In the genomic region with DNA sequence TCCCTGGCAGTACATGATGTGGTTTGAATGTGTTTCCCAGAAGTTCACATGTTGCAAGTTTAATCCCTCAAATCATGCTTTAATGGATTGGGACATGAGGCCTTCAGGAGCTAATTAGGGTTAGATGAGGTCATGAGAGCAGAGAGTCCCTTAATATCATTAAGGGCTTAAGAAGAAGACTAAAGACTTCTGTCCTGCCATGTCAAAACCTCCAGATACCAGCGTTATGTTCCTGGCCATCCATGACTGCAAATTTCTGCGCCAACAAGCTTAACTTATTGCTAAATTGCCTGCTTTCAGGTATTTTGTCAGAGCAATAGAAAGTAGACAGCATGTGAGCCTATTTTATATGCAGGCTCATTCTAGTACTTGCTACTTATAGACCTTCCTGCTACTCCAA, we compare ENCODE assay signal across 22 mouse cellular contexts.
"Had no signal": no experiment of that assay in that cellular context is flagged by ENCODE, and none has a peak within 500 bp of the region (broad histone marks: within the 10 kb centered on the region; RNA-seq: fewer than 3 reads in every experiment).

No protein-coding gene starts in this region.

- DNase-seq: heart, postnatal 10 days; heart, postnatal 14 days; heart, postnatal 36 days; heart, postnatal 4 days; kidney, adult 11 months; kidney, adult 18-20 months; kidney, adult 2 months; kidney, adult 8-10 months; kidney, adult 9 months; kidney, postnatal 10 days; kidney, postnatal 14 days; kidney, postnatal 25 days; kidney, postnatal 36 days; kidney, postnatal 4 days; layer of hippocampus, adult 9-11 months; layer of hippocampus, postnatal 36 days had no signal

- ATAC-seq: hindbrain, embryonic 16.5 days; hindbrain, postnatal 0 days; inflammation-experienced regulatory T-cells, adult 6 months; intestine, embryonic 15.5 days; intestine, embryonic 16.5 days; intestine, postnatal 0 days had no signal
